Mouse (Mus musculus) E14TG2a.4 (cell line): Measurements from ENCODE around the gene Trim28.

Experiments
- CTCF ChIP-seq: conservative IDR thresholded peaks from 2 replicates; pipeline ENCODE4 v1.5.1; 2014; ENCODE audit warnings: low read length
- NANOG ChIP-seq: IDR thresholded peaks from 2 replicates; pipeline ENCODE4 v1.6.1; 2014; ENCODE audit warnings: borderline replicate concordance, low read length, mixed read lengths
- POU5F1 ChIP-seq: IDR thresholded peaks from 2 replicates; pipeline ENCODE4 v1.6.1; 2014; ENCODE audit warnings: low read length, borderline replicate concordance

GRCm38 (mm10) chr7:13031069-13031468, 32.2 kb downstream of the Trim28 start:
- peak; percentile 37 for TF ChIP-seq CTCF
- TF ChIP-seq NANOG = no peak
- no peak for TF ChIP-seq POU5F1
